30 mouse cellular contexts compared by ENCODE assay signal in the genomic region with DNA sequence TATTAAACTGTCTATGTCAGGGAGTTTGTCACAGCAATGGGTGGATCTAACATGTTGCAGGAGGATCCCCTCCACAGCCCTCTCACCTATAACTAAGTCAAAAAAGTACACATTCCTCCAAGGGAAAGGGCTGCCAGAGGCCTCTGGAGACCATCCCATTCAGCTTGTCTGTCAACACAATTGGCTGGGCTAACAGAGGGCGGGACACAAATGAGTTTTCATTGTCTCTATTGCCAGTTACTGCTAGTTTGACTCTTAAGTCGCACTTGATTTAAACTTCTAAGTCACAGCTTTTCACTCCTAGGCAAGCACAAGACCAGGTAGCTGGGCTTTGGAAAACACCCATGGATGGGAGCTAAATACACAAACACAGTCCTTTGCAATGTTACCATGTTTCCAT.
"Had no signal": no experiment of that assay in that cellular context is flagged by ENCODE, and none has a peak within 500 bp of the region (broad histone marks: within the 10 kb centered on the region; RNA-seq: fewer than 3 reads in every experiment).

No protein-coding gene starts in this region.

- DNase-seq: left cerebral cortex, postnatal 4 days; liver; liver, embryonic 13.5 days; liver, postnatal 0 days; lung, adult 18-20 months; lung, adult 2 months; lung, embryonic 14.5 days; lung, postnatal 10 days; lung, postnatal 14 days; lung, postnatal 36 days; lung, postnatal 4 days; midbrain, embryonic 14.5 days had no signal

- H3K27ac ChIP-seq: limb, embryonic 10.5 days; limb, embryonic 12.5 days; limb, embryonic 13.5 days; limb, embryonic 15.5 days; liver, embryonic 12.5 days; liver, embryonic 13.5 days; liver, embryonic 14.5 days; liver, embryonic 15.5 days; lung, embryonic 15.5 days; macrophage; midbrain, embryonic 10.5 days; midbrain, embryonic 12.5 days; midbrain, embryonic 15.5 days; neural tube, embryonic 12.5 days had no signal

- H3K9me3 ChIP-seq: limb, embryonic 10.5 days; limb, embryonic 12.5 days; limb, embryonic 13.5 days; limb, embryonic 15.5 days; liver, embryonic 12.5 days; liver, embryonic 13.5 days; liver, embryonic 15.5 days; lung, embryonic 15.5 days; midbrain, embryonic 10.5 days; midbrain, embryonic 12.5 days; midbrain, embryonic 15.5 days; neural tube, embryonic 12.5 days had no signal

- H3K9ac ChIP-seq: limb, embryonic 12.5 days; limb, embryonic 13.5 days; limb, embryonic 15.5 days; liver, embryonic 12.5 days; liver, embryonic 13.5 days; liver, embryonic 14.5 days; liver, embryonic 15.5 days; liver, postnatal 0 days; lung, embryonic 14.5 days; lung, embryonic 15.5 days; midbrain, embryonic 12.5 days; midbrain, embryonic 15.5 days; neural tube, embryonic 12.5 days had no signal

- ATAC-seq: liver, embryonic 12.5 days; liver, postnatal 0 days; lung, postnatal 0 days; midbrain, embryonic 15.5 days; midbrain, embryonic 16.5 days had no signal

- H3K4me3 ChIP-seq: limb, embryonic 10.5 days; limb, embryonic 12.5 days; limb, embryonic 13.5 days; limb, embryonic 15.5 days; liver, embryonic 12.5 days; liver, embryonic 13.5 days; liver, embryonic 15.5 days; lung, embryonic 15.5 days; megakaryocyte, embryonic 14.5 days; midbrain, embryonic 10.5 days; midbrain, embryonic 12.5 days; midbrain, embryonic 15.5 days; myocyte; neural tube, embryonic 12.5 days had no signal

- H3K27me3 ChIP-seq: limb, embryonic 15.5 days; liver, embryonic 12.5 days; liver, embryonic 13.5 days; liver, embryonic 15.5 days; lung, embryonic 15.5 days; megakaryocyte, embryonic 14.5 days; midbrain, embryonic 12.5 days; midbrain, embryonic 15.5 days; neural tube, embryonic 12.5 days had no signal

- H3K4me1 ChIP-seq: limb, embryonic 15.5 days; liver, embryonic 12.5 days; liver, embryonic 13.5 days; liver, embryonic 15.5 days; lung, embryonic 15.5 days; megakaryocyte, embryonic 14.5 days; neural tube, embryonic 12.5 days had no signal

- H3K36me3 ChIP-seq: limb, embryonic 10.5 days; limb, embryonic 12.5 days; limb, embryonic 13.5 days; limb, embryonic 15.5 days; liver, embryonic 12.5 days; liver, embryonic 13.5 days; liver, embryonic 15.5 days; lung, embryonic 15.5 days; midbrain, embryonic 10.5 days; midbrain, embryonic 12.5 days; midbrain, embryonic 15.5 days; neural tube, embryonic 12.5 days had no signal

- H3K4me2 ChIP-seq: limb, embryonic 12.5 days; limb, embryonic 13.5 days; limb, embryonic 15.5 days; liver, embryonic 11.5 days; liver, embryonic 12.5 days; liver, embryonic 13.5 days; liver, embryonic 15.5 days; lung, embryonic 14.5 days; lung, embryonic 15.5 days; midbrain, embryonic 12.5 days; midbrain, embryonic 15.5 days; neural tube, embryonic 12.5 days had no signal
